Mouse (Mus musculus) stomach, postnatal 0 days (tissue): ENCODE measurements at regions not wholly inside any gene's neighbourhood (a gene's known extent, or its start where the extent isn't known, plus 50 kb on each side); places are given as distances from the start of the nearest gene placed in this dataset.

Source experiments
- CTCF ChIP-seq: IDR thresholded peaks from 2 replicates; pipeline ENCODE4 v1.5.1; 2016; ENCODE audit warnings: antibody characterized with exemption, low read depth, mild to moderate bottlenecking, moderate library complexity
- EP300 ChIP-seq: optimal IDR thresholded peaks from 2 replicates; pipeline ENCODE3; 2016; ENCODE audit warnings: antibody characterized with exemption

DNA sequence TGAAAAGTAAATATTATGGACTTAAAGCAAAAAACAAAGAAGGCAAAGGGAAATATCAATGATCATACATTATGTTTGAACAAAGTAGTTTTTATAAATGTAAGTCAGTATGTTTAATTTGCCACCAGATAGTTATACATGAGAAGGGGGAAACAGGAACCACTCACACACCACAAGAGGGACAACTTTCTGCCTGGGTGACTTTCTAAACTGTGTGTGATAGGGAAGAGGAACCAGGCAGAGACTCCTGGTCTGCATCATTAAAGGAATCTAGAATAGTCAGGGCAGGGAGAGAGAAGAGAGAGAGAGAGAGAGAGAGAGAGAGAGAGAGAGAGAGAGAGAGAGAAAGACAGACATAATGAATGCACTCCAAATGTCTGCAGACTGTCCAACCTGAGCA is 385.6 kb upstream of the Htr2a start:
- TF ChIP-seq CTCF (no peak), EP300 (no peak)
